Mouse (Mus musculus) ES-E14 (cell line): ENCODE data around the gene Arhgap28.

ENCODE experiments used
- CHD2 ChIP-seq: IDR thresholded peaks from 2 replicates; pipeline ENCODE4 v1.6.1; 2014; ENCODE audit warnings: mild to moderate bottlenecking, low read depth, low read length, inconsistent platforms
- HCFC1 ChIP-seq: IDR thresholded peaks from 2 replicates; pipeline ENCODE4 v1.6.1; 2012; ENCODE audit warnings: low read length, inconsistent platforms, borderline replicate concordance; ENCODE audit not compliant: insufficient read depth

DNA sequence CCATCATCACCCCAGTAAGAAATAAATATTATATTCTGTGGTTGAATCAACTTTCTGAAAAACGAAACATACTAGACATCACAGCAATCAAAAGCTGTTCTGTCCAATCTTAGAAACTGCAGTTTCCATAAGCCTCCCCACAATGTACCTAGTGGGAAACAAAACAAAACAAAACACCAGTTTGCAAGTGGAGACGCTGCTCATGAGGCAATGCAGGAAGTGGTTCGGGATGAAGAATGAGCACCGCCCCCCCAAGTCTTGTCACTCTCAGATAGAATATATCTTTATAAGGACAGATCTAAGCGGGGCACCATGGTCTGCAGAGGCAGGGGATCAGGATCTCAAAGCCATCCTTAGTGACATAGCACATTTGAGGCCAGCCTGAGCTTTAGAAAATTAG is 117.6 kb downstream of the Arhgap28 start:
- no peak for TF ChIP-seq CHD2
- TF ChIP-seq HCFC1: no peak
